Mouse (Mus musculus): Measurements from ENCODE around the gene Ssbp3.

- TF ChIP-seq POLR2A (IDR thresholded peaks at IDR 0.05; ENCODE audit: insufficient read depth, low read depth, low read length) (no peak), CTCF (IDR thresholded peaks at IDR 0.05; ENCODE audit: insufficient read depth, low read depth, low read length) (no peak)
Measured at GRCm38 (mm10) chr4:107008161-107008560, 97.7 kb downstream of the Ssbp3 start.
